Mouse (Mus musculus) adrenal gland (tissue): Measurements from ENCODE around the gene Cldn14.
"Not testable (repeated sequence)": the region's sequence is repeated elsewhere in the genome, so short reads cannot be mapped to it uniquely, and the experiment has no call there.

Experiments used
- intact Hi-C: fragments of 180-260 bp; cut with DNase I; formaldehyde crosslinking; loops from one replicate; pipeline ENCODE4 v1.15.1; 2025

The Cldn14 gene

DNA sequence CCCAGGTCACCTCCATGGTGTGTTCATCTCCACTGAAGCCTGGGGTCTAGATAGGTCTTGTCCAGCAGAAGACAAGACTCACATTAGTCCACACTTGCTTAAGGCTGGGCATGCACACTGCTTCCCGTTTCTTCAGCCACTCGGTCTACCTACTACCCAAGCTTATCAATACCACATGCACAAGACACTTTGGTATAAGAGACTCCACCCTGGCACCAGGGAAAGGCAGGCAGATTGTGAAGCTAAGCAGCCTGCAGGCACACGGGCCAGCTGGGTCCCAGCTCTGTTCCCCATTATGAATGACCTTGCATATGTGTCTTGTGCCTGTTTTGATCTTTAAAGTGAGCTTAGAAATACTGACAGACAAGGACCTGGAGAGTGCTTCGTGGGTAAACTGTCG, 719 bp upstream of the Cldn14 start:
- intact Hi-C loops = no loop called here

GRCm38 (mm10) chr16:94006706-94007665, 1.7 kb downstream of the Cldn14 start:
- intact Hi-C loops = no loop called here

GRCm38 (mm10) chr16:94003478-94003877, 5.2 kb downstream of the Cldn14 start:
- intact Hi-C loops = no loop called here

DNA sequence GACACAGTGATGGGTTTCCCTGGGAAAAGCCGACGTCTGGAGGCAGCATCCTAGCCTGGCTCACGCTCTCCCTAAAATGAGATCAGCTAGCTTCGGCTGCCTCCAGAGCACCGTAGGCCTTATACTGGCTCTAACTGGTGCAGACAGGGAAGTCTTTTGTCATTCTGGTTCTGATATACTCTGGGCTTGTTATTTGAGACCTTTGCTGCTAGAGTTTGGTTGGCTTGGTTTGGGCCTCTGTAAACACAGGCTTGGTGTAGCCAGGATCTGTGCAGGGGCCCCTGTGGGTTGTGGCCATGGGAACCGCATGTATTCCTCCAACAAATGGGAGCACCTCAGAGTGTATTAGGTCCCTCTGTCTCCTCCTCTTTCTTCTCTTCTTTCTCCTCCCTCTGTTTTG, 7.3 kb downstream of the Cldn14 start:
- intact Hi-C loops = no loop called here

- intact Hi-C loops = no loop called here
Observed at GRCm38 (mm10) chr16:93998895-93999294, 9.7 kb downstream of the Cldn14 start.

- intact Hi-C loops = no loop called here
Observed at GRCm38 (mm10) chr16:93983576-93983975, 25.1 kb downstream of the Cldn14 start.

DNA sequence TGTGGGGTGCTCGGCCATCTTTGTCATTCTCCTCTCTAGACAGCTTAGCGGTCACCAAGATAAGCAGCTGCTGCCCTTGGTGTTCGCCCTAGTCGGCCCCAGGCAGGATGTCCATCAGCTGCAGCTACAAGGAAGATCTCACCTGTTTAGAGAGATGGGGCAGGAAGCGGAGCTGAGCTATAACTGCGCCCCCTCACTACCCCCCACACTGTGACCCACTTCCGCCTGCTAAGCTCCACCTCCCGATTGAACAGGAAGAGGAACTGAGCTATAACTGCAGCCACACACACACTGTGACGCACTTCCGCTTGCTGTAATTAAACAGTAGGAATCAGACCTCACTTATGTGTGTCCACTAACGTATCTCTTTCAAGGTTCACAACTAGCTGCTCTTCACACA, 26.3 kb downstream of the Cldn14 start:
- intact Hi-C loops = no loop called here

DNA sequence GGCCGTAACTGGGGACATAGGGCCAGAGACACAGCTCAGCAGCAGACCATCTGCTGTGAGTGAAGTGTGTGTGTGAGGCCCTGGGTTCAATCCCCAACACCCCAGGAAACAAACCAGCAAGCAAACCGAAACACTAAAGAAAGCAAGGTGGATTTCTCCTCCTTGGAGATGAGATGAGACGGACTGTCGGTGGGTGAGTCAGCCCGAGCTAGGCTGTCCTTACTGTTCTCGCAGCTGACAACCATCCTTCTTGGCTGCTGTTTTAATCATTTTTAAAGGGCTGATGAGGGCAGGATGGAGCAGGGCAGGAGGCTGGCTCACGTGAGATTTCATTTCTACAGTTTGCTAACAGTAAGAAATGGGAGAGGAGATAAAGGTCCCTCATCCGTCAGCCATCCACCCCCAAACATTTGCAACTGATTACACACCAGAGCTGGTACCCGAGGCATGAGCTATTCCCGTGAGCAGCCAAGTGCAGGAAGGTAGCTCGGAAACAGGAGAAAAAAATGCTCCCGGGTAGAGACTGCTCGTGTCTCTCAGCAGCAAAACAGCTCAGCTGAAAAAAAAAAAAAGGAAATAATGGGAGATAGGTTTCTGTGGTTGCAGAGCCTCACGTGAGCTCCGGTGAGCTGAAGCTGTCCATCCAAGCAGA, 27.3 kb downstream of the Cldn14 start:
- intact Hi-C loops = no loop called here

DNA sequence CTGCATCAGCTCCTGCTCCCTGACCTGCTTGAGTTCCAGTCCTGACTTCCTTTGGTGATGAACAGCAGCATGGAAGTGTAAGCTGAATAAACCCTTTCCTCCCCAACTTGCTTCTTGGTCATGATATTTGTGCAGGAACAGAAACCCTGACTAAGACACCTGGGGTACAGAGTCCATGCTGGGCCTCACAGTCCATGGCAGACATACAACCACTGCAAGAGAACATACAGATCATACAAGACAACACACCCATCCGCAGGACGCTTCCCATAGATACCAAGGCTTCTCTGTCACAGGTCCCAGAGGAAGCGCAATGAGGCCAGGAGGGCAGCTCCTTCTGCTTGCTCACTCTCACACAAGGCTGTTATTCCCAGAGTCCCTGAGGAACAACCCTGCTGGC, 28.3 kb downstream of the Cldn14 start:
- intact Hi-C loops = not testable (repeated sequence)

- intact Hi-C loops = no loop called here
Observed at GRCm38 (mm10) chr16:93979316-93979715, 29.3 kb downstream of the Cldn14 start.

DNA sequence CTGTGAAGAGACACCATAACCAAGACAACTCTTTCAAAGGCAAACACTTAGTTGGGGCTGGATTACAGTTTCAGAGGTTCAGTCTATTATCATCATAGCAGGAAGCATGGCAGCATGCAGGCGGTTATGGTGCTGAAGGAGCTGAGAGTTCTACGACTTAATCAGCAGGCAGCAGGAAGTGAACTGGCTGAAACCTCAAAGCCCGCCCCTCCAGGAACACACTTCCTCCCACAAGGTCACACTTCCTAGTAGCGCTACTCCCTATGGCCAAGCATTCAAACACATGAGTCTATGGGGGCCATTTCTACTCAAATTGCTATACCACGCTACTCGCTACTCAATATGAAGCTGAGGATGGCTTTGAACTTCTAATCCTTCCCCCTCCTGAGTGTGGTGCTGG, 31.1 kb downstream of the Cldn14 start:
- intact Hi-C loops = no loop called here

GRCm38 (mm10) chr16:93976907-93977306, 31.7 kb downstream of the Cldn14 start:
- intact Hi-C loops = no loop called here

- intact Hi-C loops = no loop called here
Observed at GRCm38 (mm10) chr16:93975430-93975829, 33.2 kb downstream of the Cldn14 start.

- intact Hi-C loops = no loop called here
Observed at GRCm38 (mm10) chr16:93974278-93974677, 34.4 kb downstream of the Cldn14 start.

DNA sequence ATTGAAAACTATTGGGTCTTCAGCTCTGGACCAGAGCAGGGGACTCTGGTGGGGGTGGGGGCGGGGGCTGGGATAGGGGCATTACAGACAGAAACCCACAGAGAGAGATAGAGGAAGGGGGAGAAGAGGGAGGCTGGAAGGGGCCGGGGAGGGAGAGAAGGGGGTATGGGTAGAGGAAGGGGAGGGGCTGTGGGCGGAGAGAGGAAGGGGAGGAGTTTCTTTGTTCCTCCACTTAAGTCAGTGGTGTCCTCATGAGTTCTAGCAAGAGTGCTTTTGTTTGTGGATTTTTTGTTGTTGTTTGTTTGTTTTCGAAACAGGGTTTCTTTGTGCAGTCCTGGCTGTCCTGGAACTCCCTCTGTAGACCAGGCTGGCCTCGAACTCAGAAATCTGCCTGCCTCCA, 35.1 kb downstream of the Cldn14 start:
- intact Hi-C loops = no loop called here

GRCm38 (mm10) chr16:93973123-93973522, 35.5 kb downstream of the Cldn14 start:
- intact Hi-C loops = no loop called here

DNA sequence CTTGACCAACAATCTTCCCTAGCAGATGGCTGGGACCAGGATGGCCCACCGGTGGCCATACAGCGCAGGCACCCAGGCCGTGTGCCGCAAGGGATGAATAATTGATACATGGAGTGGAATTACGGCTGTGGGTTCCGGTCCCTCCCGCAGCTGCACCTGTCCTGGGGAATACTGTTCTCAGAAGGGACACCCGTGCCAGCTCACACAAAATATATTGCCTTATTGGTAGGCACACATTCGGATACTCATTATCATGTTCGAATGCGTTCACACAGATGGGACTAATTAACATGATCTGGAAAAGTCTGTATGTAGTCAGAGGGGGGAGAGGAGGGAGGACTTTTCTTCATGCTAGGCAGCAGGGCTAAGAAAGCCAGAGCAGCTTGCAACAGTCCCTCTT, 37.6 kb downstream of the Cldn14 start:
- intact Hi-C loops = no loop called here

- intact Hi-C loops = no loop called here
Observed at GRCm38 (mm10) chr16:93967893-93968292, 40.7 kb downstream of the Cldn14 start.

GRCm38 (mm10) chr16:93962283-93962682, 46.4 kb downstream of the Cldn14 start:
- intact Hi-C loops = no loop called here

DNA sequence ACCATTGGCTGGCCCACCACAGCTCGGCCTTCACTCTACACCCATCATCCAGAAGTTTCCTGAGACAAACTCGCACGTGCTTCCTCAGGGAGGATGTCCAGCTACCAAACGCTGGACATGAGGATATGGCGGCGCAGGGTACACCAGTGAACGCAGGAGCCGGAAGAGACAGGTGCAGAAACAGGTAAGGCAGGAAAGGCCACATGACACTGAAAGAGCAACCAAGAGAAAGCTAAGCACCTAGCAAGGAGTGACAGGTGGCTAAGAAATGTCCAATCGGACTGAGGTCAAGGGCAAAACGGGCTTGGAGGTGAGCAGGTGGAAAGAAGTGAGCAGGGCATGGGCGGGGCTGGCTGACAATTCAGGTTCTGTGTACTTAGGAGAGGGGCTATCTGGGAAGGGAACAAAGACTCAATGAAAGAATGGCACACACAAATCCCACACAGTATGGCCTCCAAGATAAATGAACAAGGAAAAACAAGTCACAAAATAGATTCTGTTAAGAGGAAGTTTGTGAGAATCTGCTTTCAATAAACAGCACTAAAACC, 47.5 kb downstream of the Cldn14 start:
- intact Hi-C loops = no loop called here

DNA sequence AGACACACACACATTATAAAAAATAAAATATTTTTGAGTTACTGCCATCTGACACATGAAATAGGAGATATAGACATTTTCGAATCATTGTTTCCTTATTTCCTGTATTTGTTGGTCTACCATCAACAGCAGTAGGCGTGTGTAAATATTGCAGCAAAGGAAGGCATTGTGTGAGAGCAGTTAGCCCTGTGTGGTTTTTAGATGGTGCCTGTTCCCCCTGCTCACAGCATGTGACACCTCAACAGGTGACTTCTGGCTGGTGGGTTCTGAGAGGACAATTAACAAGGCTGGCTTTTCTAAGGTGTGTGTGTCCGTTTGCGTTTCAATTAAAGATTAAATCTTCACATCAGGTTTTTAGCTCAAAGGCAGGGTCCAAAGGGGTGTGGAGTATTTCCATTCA, 48.1 kb downstream of the Cldn14 start:
- intact Hi-C loops = no loop called here

GRCm38 (mm10) chr16:93957402-93957801, 51.2 kb downstream of the Cldn14 start:
- intact Hi-C loops = no loop called here
